Comparison of ENCODE assay signal across 8 mouse cellular contexts in genomic region chr10:81392781-81393185, GRCm38 (mm10). TPM values are rescaled to one million over a fixed set of nuclear protein-coding genes. Genes with fewer than 3 reads are reported as not detected.
DNase-seq lines count a peak whose midpoint lies in the region; ATAC-seq lines count a peak whose summit lies in the region.

Gene Smim24, plus strand, starts transcription at chr10:81393051.

- no peak for DNase-seq in lung, postnatal 14 days
- DNase-seq in forebrain, embryonic 14.5 days (ENCODE audit: low spot score): no peak
- DNase-seq in kidney, postnatal 14 days: peak; percentile 82
- no peak for DNase-seq in cerebellum, adult 11 months
- no peak for DNase-seq in adrenal gland, adult 8-10 months
- DNase-seq in left cerebral cortex, postnatal 14 days (ENCODE audit: low spot score in 2 of 2): no peak

- H3K27ac ChIP-seq in lung, embryonic 15.5 days: peak within 1 kb of the TSS; percentile 71
- H3K27ac ChIP-seq in forebrain, embryonic 14.5 days (ENCODE audit: low read depth, low read length): no peak within 1 kb of the TSS; the same call in 1 of the 2 replicates
- peak within 1 kb of the TSS; percentile 22; the same call in 1 of the 2 replicates for H3K27ac ChIP-seq in neural tube, embryonic 14.5 days (ENCODE audit: low read depth, low read length)

- peaks cover 27% of the 10 kb centered on the region for H3K4me1 ChIP-seq in lung, embryonic 15.5 days
- H3K4me1 ChIP-seq in forebrain, embryonic 14.5 days (ENCODE audit: control insufficient read depth, insufficient read depth, low read length): no peaks in the 10 kb centered on the region; the same call in 1 of the 2 replicates
- peaks cover 17% of the 10 kb centered on the region for H3K4me1 ChIP-seq in neural tube, embryonic 14.5 days (ENCODE audit: control insufficient read depth, insufficient read depth, low read length)

- H3K36me3 ChIP-seq in lung, embryonic 15.5 days: peaks cover 11% of the 10 kb centered on the region
- peaks cover 19% of the 10 kb centered on the region for H3K36me3 ChIP-seq in forebrain, embryonic 14.5 days (ENCODE audit: control insufficient read depth, insufficient read depth, low read length)
- H3K36me3 ChIP-seq in neural tube, embryonic 14.5 days (ENCODE audit: control insufficient read depth, insufficient read depth, low read length): peaks cover 11% of the 10 kb centered on the region

- 52% methylated on average over 14 of the region's 14 CpGs for WGBS in lung, embryonic 15.5 days
- 73% methylated on average over 14 of the region's 14 CpGs for WGBS in forebrain, embryonic 14.5 days
- WGBS in neural tube, embryonic 14.5 days: 68% methylated on average over 13 of the region's 14 CpGs

- no peak for ATAC-seq in lung, embryonic 15.5 days (ENCODE audit: borderline replicate concordance, extremely low read depth, low FRiP score, low TSS enrichment)
- no peak for ATAC-seq in forebrain, embryonic 14.5 days
- ATAC-seq in neural tube, embryonic 14.5 days (ENCODE audit: low read depth): no peak

- no peaks in the 10 kb centered on the region for H3K9me3 ChIP-seq in lung, embryonic 15.5 days
- no peaks in the 10 kb centered on the region for H3K9me3 ChIP-seq in forebrain, embryonic 14.5 days (replicated peaks; ENCODE audit: control insufficient read depth, low read length)
- no peaks in the 10 kb centered on the region for H3K9me3 ChIP-seq in neural tube, embryonic 14.5 days (ENCODE audit: control insufficient read depth, low read length)

- intact Hi-C loops in left cerebral cortex, postnatal 14 days (cut with DNase I): loop anchor here (10.0 kb wide), 1 partner anchor 162 kb away; the partner anchor contains the start of gene Aes

- H3K27me3 ChIP-seq in lung, embryonic 15.5 days: no peaks in the 10 kb centered on the region
- no peaks in the 10 kb centered on the region for H3K27me3 ChIP-seq in forebrain, embryonic 14.5 days (replicated peaks; ENCODE audit: control insufficient read depth, insufficient read depth, low read length)
- H3K27me3 ChIP-seq in neural tube, embryonic 14.5 days (ENCODE audit: control insufficient read depth, insufficient read depth, low read length): no peaks in the 10 kb centered on the region

- H3K4me3 ChIP-seq in lung, embryonic 15.5 days: peak within 1 kb of the TSS; percentile 30
- no peak within 1 kb of the TSS for H3K4me3 ChIP-seq in forebrain, embryonic 14.5 days (ENCODE audit: low read depth, low read length)
- H3K4me3 ChIP-seq in neural tube, embryonic 14.5 days (ENCODE audit: low read depth, low read length): 0 out of 2 replicates have a peak within 1 kb of the TSS, but pooled peaks have one; percentile 12

- peak within 1 kb of the TSS; percentile 42 for H3K9ac ChIP-seq in lung, embryonic 15.5 days
- H3K9ac ChIP-seq in forebrain, embryonic 14.5 days (ENCODE audit: low read length): peak within 1 kb of the TSS; percentile 50; the same call in 1 of the 2 replicates
- peak within 1 kb of the TSS; percentile 32 for H3K9ac ChIP-seq in neural tube, embryonic 14.5 days (replicated peaks; ENCODE audit: low read depth, low read length)

- peak within 1 kb of the TSS; percentile 65 for H3K4me2 ChIP-seq in lung, embryonic 15.5 days
- peak within 1 kb of the TSS; percentile 42 for H3K4me2 ChIP-seq in forebrain, embryonic 14.5 days (ENCODE audit: low read length)
- peak within 1 kb of the TSS; percentile 39 for H3K4me2 ChIP-seq in neural tube, embryonic 14.5 days (ENCODE audit: low read depth, low read length)

RNA-seq across cellular contexts. Expression of gene Smim24, which starts in this region (rescaled TPM):
- polyA plus RNA-seq in lung, embryonic 15.5 days (2015; fragmentation: Nextera tagmentation; extraction: Ambion mirVana): 4.4 TPM in 2 replicates
- polyA plus RNA-seq in forebrain, embryonic 14.5 days (2014; fragmentation: Nextera tagmentation; extraction: Ambion mirVana): 1.5 and 2.0 TPM in 2 replicates
- polyA plus RNA-seq in neural tube, embryonic 14.5 days (2014; fragmentation: Nextera tagmentation; extraction: Ambion mirVana): 1.3 and 2.0 TPM in 2 replicates
- 1 to 10 TPM in 2 of 4 experiments, under 1 TPM in 2; 0.78 to 2.0 (median 0.96) TPM for total RNA-seq in adrenal gland, adult 8-10 months (2022)
- 1 to 10 TPM; 1.8 to 1.9 TPM for total RNA-seq in left cerebral cortex, postnatal 14 days (2021)
